Mouse (Mus musculus) left cerebral cortex, adult 8-10 months (tissue): ENCODE data around the gene Etfdh. TPM values are rescaled to one million over a fixed set of nuclear protein-coding genes. Genes with fewer than 3 reads are reported as not detected.

Experiments
- total RNA-seq, 4 experiments: library from RNA; stranded (reverse); gene quantifications; 2 replicates each; pipeline ENCODE4 v1.2.4; 2022

Gene Etfdh
- total RNA-seq, 4 experiments from 2014 or later: 23.1 to 28.2 (median 25.4) TPM

Other genes starting within 250 kb of the Etfdh start
- 10 to 100 TPM; 18.4 to 25.9 (median 21.7) TPM for gene Fnip2, start 61.7 kb downstream of the Etfdh start, total RNA-seq
- 10 to 100 TPM; 60.5 to 75.1 (median 64.0) TPM for gene Ppid, start 38.2 kb downstream of the Etfdh start, total RNA-seq
- 1 to 10 TPM; 1.1 to 1.4 (median 1.2) TPM for gene 4930579G24Rik, start 421 bp downstream of the Etfdh start, total RNA-seq
- 10 to 100 TPM; 14.1 to 16.4 (median 15.6) TPM for gene Rxfp1, start 108.4 kb upstream of the Etfdh start, total RNA-seq
- 10 to 100 TPM; 13.4 to 26.8 (median 15.3) TPM for gene Tmem144, start 223.3 kb upstream of the Etfdh start, total RNA-seq